Comparison of ENCODE assay signal across 25 mouse cellular contexts in genomic region chr12:85637932-85638331, GRCm38 (mm10). TPM values are rescaled to one million over a fixed set of nuclear protein-coding genes. Genes with fewer than 3 reads are reported as not detected.
DNase-seq lines count a peak whose midpoint lies in the region; ATAC-seq lines count a peak whose summit lies in the region.
"Had no signal": no experiment of that assay in that cellular context is flagged by ENCODE, and none has a peak within 500 bp of the region (broad histone marks: within the 10 kb centered on the region; RNA-seq: fewer than 3 reads in every experiment).

No protein-coding gene starts in this region.

- intact Hi-C loops in heart, postnatal 36 days (cut with DNase I), result no loop called here

- peaks cover 10% of the 10 kb centered on the region for H3K36me3 ChIP-seq in lung, embryonic 16.5 days (ENCODE audit: control insufficient read depth, insufficient read depth, low read length)
- H3K36me3 ChIP-seq: G1E; limb, embryonic 10.5 days; liver, embryonic 13.5 days; midbrain, embryonic 12.5 days had no signal

- peaks cover 3% of the 10 kb centered on the region; the same call in 1 of the 2 replicates for H3K27me3 ChIP-seq in lung, embryonic 16.5 days (ENCODE audit: control insufficient read depth, insufficient read depth, low read depth, low read length)
- H3K27me3 ChIP-seq: heart, embryonic 15.5 days; hindbrain, embryonic 12.5 days; limb, embryonic 15.5 days; liver, embryonic 13.5 days; midbrain, embryonic 12.5 days; stomach, embryonic 15.5 days had no signal

- H3K9me3 ChIP-seq in lung, embryonic 16.5 days (ENCODE audit: control insufficient read depth, low read length), result no peaks in the 10 kb centered on the region
- H3K9me3 ChIP-seq: G1E; heart, embryonic 15.5 days; hindbrain, embryonic 12.5 days; limb, embryonic 10.5 days; limb, embryonic 15.5 days; liver, embryonic 13.5 days; midbrain, embryonic 12.5 days; stomach, embryonic 15.5 days had no signal

- no peak overlapping the region for H3K4me3 ChIP-seq in lung, embryonic 16.5 days (ENCODE audit: low read length)
- H3K4me3 ChIP-seq: erythroblast, embryonic 14.5 days; heart, embryonic 15.5 days; hindbrain, embryonic 12.5 days; limb, embryonic 10.5 days; limb, embryonic 15.5 days; liver, embryonic 13.5 days; midbrain, embryonic 12.5 days; stomach, embryonic 15.5 days had no signal

- H3K4me2 ChIP-seq in lung, embryonic 16.5 days (ENCODE audit: low read depth, low read length), result no peak overlapping the region
- H3K4me2 ChIP-seq: heart, embryonic 15.5 days; hindbrain, embryonic 12.5 days; limb, embryonic 15.5 days; liver, embryonic 13.5 days; midbrain, embryonic 12.5 days; stomach, embryonic 15.5 days had no signal

- ATAC-seq in lung, embryonic 16.5 days (ENCODE audit: low read depth), result no peak
- ATAC-seq in activated CD4-positive, CD25-positive, alpha-beta regulatory T cell, adult 4 months, result peak; percentile 27
- ATAC-seq: forebrain, embryonic 16.5 days had no signal

- 56% methylated on average over 9 of the region's 9 CpGs for WGBS in lung, embryonic 16.5 days

- peak overlapping the region; percentile 85; the same call in 1 of the 2 replicates for H3K27ac ChIP-seq in lung, embryonic 16.5 days (ENCODE audit: low read length)
- H3K27ac ChIP-seq: heart, embryonic 15.5 days; hindbrain, embryonic 12.5 days; limb, embryonic 10.5 days; limb, embryonic 15.5 days; liver, embryonic 13.5 days; midbrain, embryonic 12.5 days; stomach, embryonic 15.5 days had no signal

- no peak for DNase-seq in lung, postnatal 25 days (ENCODE audit: low spot score)
- peak; percentile 50 for DNase-seq in CD4-positive, CD25-positive, alpha-beta regulatory T cell, adult 2 months (ENCODE audit: low read depth, low spot score)
- peak; percentile 41 for DNase-seq in thymus, postnatal 25 days
- no peak for DNase-seq in gastrocnemius, adult 18-20 months (ENCODE audit: low spot score)
- DNase-seq in heart, postnatal 36 days, result no peak
- DNase-seq: adrenal gland, postnatal 36 days; gastrocnemius, postnatal 14 days; kidney, adult 18-20 months; kidney, postnatal 36 days; liver, embryonic 13.5 days; lung, adult 18-20 months; lung, postnatal 36 days; retina, postnatal 1 day; right cerebral cortex, postnatal 14 days had no signal

- H3K4me1 ChIP-seq in lung, embryonic 16.5 days (replicated peaks; ENCODE audit: control insufficient read depth, insufficient read depth, low read length), result peaks cover 42% of the 10 kb centered on the region

- no peak overlapping the region for H3K9ac ChIP-seq in lung, embryonic 16.5 days (ENCODE audit: low read length)
- H3K9ac ChIP-seq: heart, embryonic 15.5 days; hindbrain, embryonic 12.5 days; limb, embryonic 15.5 days; liver, embryonic 13.5 days; midbrain, embryonic 12.5 days; stomach, embryonic 15.5 days had no signal

RNA-seq across cellular contexts. Expression of gene Jdp2, which starts 39.1 kb away (rescaled TPM):
- polyA plus RNA-seq in lung, embryonic 16.5 days (2015; fragmentation: Nextera tagmentation; extraction: Ambion mirVana), result 0.49 and 0.87 TPM in 2 replicates
- polyA plus RNA-seq in activated CD4-positive, CD25-positive, alpha-beta regulatory T cell, adult 4 months (2017; shearing (Covaris generic)), result not detected
- 1 to 10 TPM; 3.6 to 4.7 TPM for total RNA-seq in gastrocnemius, adult 18-20 months (2021)
- 1 to 10 TPM; 8.7 to 9.0 TPM for total RNA-seq in heart, postnatal 36 days (2021)
- total RNA-seq: G1E had no signal
- polyA plus RNA-seq: G1E; limb, embryonic 10.5 days had no signal

RNA-seq across cellular contexts. Expression of gene Batf, which starts 48.5 kb away (rescaled TPM):
- polyA plus RNA-seq in lung, embryonic 16.5 days (2015; fragmentation: Nextera tagmentation; extraction: Ambion mirVana), result 5.4 and 5.7 TPM in 2 replicates
- polyA plus RNA-seq in activated CD4-positive, CD25-positive, alpha-beta regulatory T cell, adult 4 months (2017; shearing (Covaris generic)), result 100 to 1,000 TPM; 156 to 205 TPM
- total RNA-seq in gastrocnemius, adult 18-20 months (2021), result under 1 TPM in 1 of 2 experiments, not detected in 1; 0.32 TPM
- total RNA-seq in heart, postnatal 36 days (2021), result 1 to 10 TPM in 1 of 2 experiments, under 1 TPM in 1; 0.64 to 1.2 TPM
- total RNA-seq: G1E had no signal
- polyA plus RNA-seq: G1E had no signal

Comparison
In these comparisons a context has a peak if more than half of its experiments do, and no peak if none do; other contexts are left out.
1. DNase-seq: peak in CD4-positive, CD25-positive, alpha-beta regulatory T cell, adult 2 months (single experiment) and thymus, postnatal 25 days (single experiment); none in lung, postnatal 25 days (single experiment), gastrocnemius, adult 18-20 months (single experiment) and heart, postnatal 36 days (0 of 2).